Mouse (Mus musculus) heart, postnatal 0 days (tissue): ENCODE measurements around the gene Rho. TPM values are rescaled to one million over a fixed set of nuclear protein-coding genes. Genes with fewer than 3 reads are reported as not detected.

Source experiments
- ATAC-seq: fragments of 200-750 bp; cut with Nextera tagmentation; 2 replicates; pipeline ENCODE4 v1.8.0; 2017; ENCODE audit warnings: low read depth, moderate number of reproducible peaks, moderate library complexity; ENCODE audit not compliant: insufficient read depth
- DNase-seq: peaks from one replicate; pipeline ENCODE4 v3.0.0-alpha.2; 2016; ENCODE audit warnings: low spot score
- H3K27ac ChIP-seq: fragments of 300-500 bp; sonication (generic); 2 replicates; pipeline ENCODE4 v1.5.1; 2014; ENCODE audit warnings: low read depth, mild to moderate bottlenecking
- H3K27me3 ChIP-seq: fragments of 300-500 bp; sonication (generic); 2 replicates; pipeline ENCODE4 v1.6.1; 2014; ENCODE audit warnings: low read length, mixed read lengths; ENCODE audit not compliant: control insufficient read depth, insufficient read depth
- H3K36me3 ChIP-seq: fragments of 300-500 bp; sonication (generic); replicated peaks from 2 replicates; pipeline ENCODE4 v1.6.1; 2014; ENCODE audit warnings: low read length, mixed read lengths; ENCODE audit not compliant: control insufficient read depth, insufficient read depth
- H3K4me1 ChIP-seq: fragments of 300-500 bp; sonication (generic); 2 replicates; pipeline ENCODE4 v1.6.1; 2014; ENCODE audit warnings: antibody characterized with exemption; ENCODE audit not compliant: control insufficient read depth, insufficient read depth
- H3K4me2 ChIP-seq: fragments of 300-500 bp; sonication (generic); 2 replicates; pipeline ENCODE4 v1.6.1; 2014; ENCODE audit warnings: low read depth, mild to moderate bottlenecking, low read length, moderate library complexity
- H3K4me3 ChIP-seq: fragments of 300-500 bp; sonication (generic); 2 replicates; pipeline ENCODE4 v1.5.1; 2014; ENCODE audit warnings: low read depth, low read length
- H3K9ac ChIP-seq: fragments of 300-500 bp; sonication (generic); replicated peaks from 2 replicates; pipeline ENCODE4 v1.6.1; 2014; ENCODE audit warnings: low read depth, low read length, mixed read lengths
- H3K9me3 ChIP-seq: fragments of 300-500 bp; sonication (generic); replicated peaks from 2 replicates; pipeline ENCODE4 v1.6.1; 2016; ENCODE audit warnings: low read length; ENCODE audit not compliant: control insufficient read depth
- CTCF ChIP-seq: IDR thresholded peaks from 2 replicates; pipeline ENCODE4 v1.5.1; 2016; ENCODE audit warnings: antibody characterized with exemption, control low read depth, low read depth
- EP300 ChIP-seq: IDR thresholded peaks from 2 replicates; pipeline ENCODE4 v1.6.1; 2016; ENCODE audit warnings: antibody characterized with exemption, low read depth
- whole genome bisulfite sequencing: fragments of 180-500 bp; shearing (Covaris S2); extraction: QIAGEN DNeasy Blood & Tissue Kit; methylation state at CpG from one replicate; pipeline ENCODE4 v1.1.7; 2014; 5-methylcytosine and 5-hydroxymethylcytosine counted together
- polyA plus RNA-seq: library from polyadenylated mRNA; unstranded; fragments of >200 nt; fragmentation: Nextera tagmentation; extraction: Ambion mirVana; gene quantifications from 2 replicates; pipeline ENCODE4 v1.2.1, GENCODE M21; 2015
- total RNA-seq: library from RNA; depleted of rRNA; stranded (reverse); fragments of >200 nt; gene quantifications from 2 replicates; pipeline ENCODE4 v1.2.3, GENCODE M21; 2014; ENCODE audit warnings: low replicate concordance

The Rho gene
- total and polyA plus RNA-seq, 2 experiments from 2014 or later, result 1.3 TPM; not detected in 1

GRCm38 (mm10) chr6:115978596-115978995 lies 47.0 kb downstream of the Rho start:
- H3K27ac ChIP-seq, result no peak overlapping the region
- peaks cover 54% of the 10 kb centered on the region for H3K36me3 ChIP-seq
- H3K4me1 ChIP-seq, result peaks cover under 1% of the 10 kb centered on the region
- no peak for DNase-seq
- WGBS, result 64% methylated on average over 8 of the region's 8 CpGs
- no peak overlapping the region for H3K4me2 ChIP-seq
- H3K27me3 ChIP-seq, result no peaks in the 10 kb centered on the region
- TF ChIP-seq EP300, result no peak
- TF ChIP-seq CTCF, result no peak
- no peak overlapping the region for H3K4me3 ChIP-seq
- H3K9me3 ChIP-seq, result no peaks in the 10 kb centered on the region
- no peak for ATAC-seq
- H3K9ac ChIP-seq, result no peak overlapping the region

GRCm38 (mm10) chr6:115982889-115983288 lies 51.3 kb downstream of the Rho start:
- Histone ChIP-seq H3K9ac (no peak overlapping the region), H3K4me3 (no peak overlapping the region), H3K27me3 (no peaks in the 10 kb centered on the region), H3K9me3 (no peaks in the 10 kb centered on the region), H3K4me2 (peak overlapping the region; percentile 10; the same call in 1 of the 2 replicates), H3K27ac (no peak overlapping the region), H3K36me3 (peaks cover 21% of the 10 kb centered on the region), H3K4me1 (peaks cover 14% of the 10 kb centered on the region)
- ATAC-seq (no peak), DNase-seq (no peak)
- 68% methylated on average over 7 of the region's 7 CpGs for WGBS
- TF ChIP-seq CTCF, result no peak
- TF ChIP-seq EP300, result no peak

GRCm38 (mm10) chr6:115983306-115984038 lies 51.9 kb downstream of the Rho start:
- peaks cover 14% of the 10 kb centered on the region for H3K4me1 ChIP-seq
- DNase-seq (no peak), ATAC-seq (no peak)
- 64% methylated on average over 12 of the region's 12 CpGs for WGBS
- TF ChIP-seq CTCF, result no peak
- TF ChIP-seq EP300, result no peak
- peak overlapping the region; percentile 30 for H3K4me2 ChIP-seq
- H3K36me3 ChIP-seq, result peaks cover 15% of the 10 kb centered on the region
- H3K27ac ChIP-seq, result no peak overlapping the region
- no peak overlapping the region for H3K4me3 ChIP-seq
- no peaks in the 10 kb centered on the region; the same call in 1 of the 2 replicates for H3K27me3 ChIP-seq
- H3K9ac ChIP-seq, result no peak overlapping the region
- no peaks in the 10 kb centered on the region for H3K9me3 ChIP-seq

GRCm38 (mm10) chr6:115984580-115984979 lies 53.0 kb downstream of the Rho start:
- ATAC-seq, result no peak
- H3K9ac ChIP-seq, result no peak overlapping the region
- H3K27ac ChIP-seq, result 0 out of 2 replicates have a peak overlapping the region, but pooled peaks have one; percentile 2
- no peak for DNase-seq
- H3K4me2 ChIP-seq, result peak overlapping the region; percentile 64
- H3K36me3 ChIP-seq, result peaks cover 11% of the 10 kb centered on the region
- H3K9me3 ChIP-seq, result no peaks in the 10 kb centered on the region
- peaks cover 14% of the 10 kb centered on the region for H3K4me1 ChIP-seq
- no peaks in the 10 kb centered on the region; the same call in 1 of the 2 replicates for H3K27me3 ChIP-seq
- WGBS, result 68% methylated on average over 7 of the region's 7 CpGs
- TF ChIP-seq EP300 (no peak), CTCF (no peak)
- H3K4me3 ChIP-seq, result no peak overlapping the region

GRCm38 (mm10) chr6:115985622-115986021 lies 54.1 kb downstream of the Rho start:
- Histone ChIP-seq H3K27me3 (no peaks in the 10 kb centered on the region; the same call in 1 of the 2 replicates), H3K9ac (no peak overlapping the region), H3K27ac (no peak overlapping the region), H3K4me3 (no peak overlapping the region), H3K4me1 (peaks cover 14% of the 10 kb centered on the region), H3K9me3 (no peaks in the 10 kb centered on the region), H3K4me2 (peak overlapping the region; percentile 64), H3K36me3 (0 out of 2 replicates have a peak, but pooled peaks cover under 1% of the 10 kb centered on the region)
- 56% methylated on average over 9 of the region's 9 CpGs for WGBS
- no peak for DNase-seq
- ATAC-seq, result no peak
- TF ChIP-seq CTCF (no peak), EP300 (no peak)
